Mouse (Mus musculus): ENCODE data around the gene Zfp503. TPM values are rescaled to one million over a fixed set of nuclear protein-coding genes. Genes with fewer than 3 reads are reported as not detected.

Gene Zfp503
- total and polyA plus RNA-seq, 3 experiments: not detected

GRCm38 (mm10) chr14:21936102-21936630 lies 53.2 kb downstream of the Zfp503 start:
- in situ Hi-C loops (cut with MboI; ENCODE audit: low pct_ligation_motif_present, low pct_unique_long_range_greater_than_20kb, low sequenced_read_pairs) (no loop called here), dilution Hi-C loops (cut with MboI; ENCODE audit: extremely low pct_ligation_motif_present, extremely low pct_unique_long_range_greater_than_20kb, low sequenced_read_pairs) (no loop called here)
- Histone ChIP-seq H3K79me2 (replicated peaks; ENCODE audit: control insufficient read depth, extremely low read depth, insufficient read depth, poor library complexity, severe bottlenecking) (no peaks in the 10 kb centered on the region), H3K9ac (ENCODE audit: insufficient read depth, low read depth) (no peak overlapping the region), H3K36me3 (replicated peaks in 1 of 2; ENCODE audit: control insufficient read depth in 1 of 2, insufficient read depth in 1 of 2, low read length in 1 of 2) (no peaks in the 10 kb centered on the region), H3K9me3 (replicated peaks; ENCODE audit: low read length) (no peaks in the 10 kb centered on the region), H3K4me2 (ENCODE audit: insufficient read depth, low read depth, poor library complexity, severe bottlenecking) (no peak overlapping the region), H3K4me1 (ENCODE audit: control insufficient read depth in 1 of 2, insufficient read depth in 2 of 2) (peaks cover 0 to 6% of the 10 kb centered on the region in 2 experiments; a peak in 2 of 4 replicates), H3K27ac (ENCODE audit: insufficient read depth, low read depth) (no peak overlapping the region), H3K4me3 (replicated peaks in 1 of 3; ENCODE audit: low read depth in 2 of 3, low read length in 2 of 3, poor library complexity in 1 of 3) (no peak overlapping the region), H3K27me3 (replicated peaks) (peaks cover 2% of the 10 kb centered on the region)
- TF ChIP-seq MAFK (IDR thresholded peaks at IDR 0.05; ENCODE audit: insufficient replicate concordance, low read length): no peak
- no peak for TF ChIP-seq HCFC1 (IDR thresholded peaks at IDR 0.05; ENCODE audit: low read depth, low read length)
- TF ChIP-seq NRF1 (IDR thresholded peaks at IDR 0.05; ENCODE audit: low read depth, low read length): no peak
- DNase-seq (ENCODE audit: extremely low read depth): no peak

Other genes starting within 250 kb of the Zfp503 start
- 6.6 and 7.0 TPM in 2 replicates for gene Samd8, start 239.1 kb downstream of the Zfp503 start, total RNA-seq (2012; rRNA removed)
- gene Samd8, start 239.1 kb downstream of the Zfp503 start, total RNA-seq (2014; rRNA removed): 9.0 and 9.5 TPM in 2 replicates
- 4.7 and 5.4 TPM in 2 replicates for gene Samd8, start 239.1 kb downstream of the Zfp503 start, polyA plus RNA-seq (2012; ENCODE audit: insufficient read length, low read depth)
- not detected in 2 replicates for gene Dusp13, start 238.4 kb downstream of the Zfp503 start, total RNA-seq (2012; rRNA removed)
- not detected in 2 replicates for gene Dusp13, start 238.4 kb downstream of the Zfp503 start, total RNA-seq (2014; rRNA removed)
- 0.34 TPM in 1 of 2 replicates, not detected in the other for gene Dusp13, start 238.4 kb downstream of the Zfp503 start, polyA plus RNA-seq (2012; ENCODE audit: insufficient read length, low read depth)
- gene Vdac2, start 164.4 kb downstream of the Zfp503 start, total RNA-seq (2012; rRNA removed): 268 and 332 TPM in 2 replicates
- gene Vdac2, start 164.4 kb downstream of the Zfp503 start, total RNA-seq (2014; rRNA removed): 475 and 538 TPM in 2 replicates
- 461 and 517 TPM in 2 replicates for gene Vdac2, start 164.4 kb downstream of the Zfp503 start, polyA plus RNA-seq (2012; ENCODE audit: insufficient read length, low read depth)
- gene Comtd1, start 140.6 kb downstream of the Zfp503 start, total RNA-seq (2012; rRNA removed): 30.4 and 34.9 TPM in 2 replicates
- 13.3 and 14.2 TPM in 2 replicates for gene Comtd1, start 140.6 kb downstream of the Zfp503 start, total RNA-seq (2014; rRNA removed)
- 26.1 and 29.0 TPM in 2 replicates for gene Comtd1, start 140.6 kb downstream of the Zfp503 start, polyA plus RNA-seq (2012; ENCODE audit: insufficient read length, low read depth)
- 0.63 and 0.89 TPM in 2 replicates for gene Lrmda, start 30.1 kb upstream of the Zfp503 start, total RNA-seq (2012; rRNA removed)
- gene Lrmda, start 30.1 kb upstream of the Zfp503 start, total RNA-seq (2014; rRNA removed): 1.9 TPM in 2 replicates
- 2.8 and 3.7 TPM in 2 replicates for gene Lrmda, start 30.1 kb upstream of the Zfp503 start, polyA plus RNA-seq (2012; ENCODE audit: insufficient read length, low read depth)